Mouse (Mus musculus) ES-E14 (cell line): ENCODE measurements at regions not wholly inside any gene's neighbourhood (a gene's known extent, or its start where the extent isn't known, plus 50 kb on each side); places are given as distances from the start of the nearest gene placed in this dataset.

ENCODE experiments used
- DNase-seq: peaks from one replicate; pipeline ENCODE4 v3.0.0-alpha.2; 2013; ENCODE audit warnings: low read depth, low spot score
- H3K27ac ChIP-seq: 2 replicates; pipeline ENCODE4 v1.5.1; 2012; ENCODE audit warnings: low read depth, mild to moderate bottlenecking, low read length, moderate library complexity, mixed read lengths; ENCODE audit not compliant: poor library complexity, insufficient read depth, severe bottlenecking
- H3K36me3 ChIP-seq: 2 replicates; pipeline ENCODE4 v1.6.1; 2012; ENCODE audit warnings: mild to moderate bottlenecking, low read length, moderate library complexity, mixed read lengths; ENCODE audit not compliant: control insufficient read depth, poor library complexity, insufficient read depth, severe bottlenecking
- H3K4me1 ChIP-seq, 2 experiments: fragments of 150-350 bp in 1 of 2; sonication (generic) in 1 of 2; 2 replicates each; pipeline ENCODE4 v1.6.1; 2012; ENCODE audit warnings: low read length in 2 of 2, mild to moderate bottlenecking in 1 of 2, mixed read lengths in 1 of 2; ENCODE audit not compliant: control insufficient read depth in 2 of 2, insufficient read depth in 2 of 2, poor library complexity in 1 of 2
- H3K4me3 ChIP-seq, 2 experiments: fragments of 150-350 bp in 1 of 2; sonication (generic) in 1 of 2; 2 replicates each; pipeline ENCODE4 v1.5.1; 2012; ENCODE audit warnings: low read length in 2 of 2, low read depth in 1 of 2, mild to moderate bottlenecking in 1 of 2, mixed read lengths in 1 of 2; ENCODE audit not compliant: insufficient read depth in 1 of 2, poor library complexity in 1 of 2, severe bottlenecking in 1 of 2
- H3K9ac ChIP-seq: 2 replicates; pipeline ENCODE4 v1.6.1; 2012; ENCODE audit warnings: low read depth, mild to moderate bottlenecking, low read length, mixed read lengths; ENCODE audit not compliant: poor library complexity, insufficient read depth, severe bottlenecking
- H3K9me3 ChIP-seq: fragments of 150-350 bp; sonication (generic); 2 replicates; pipeline ENCODE4 v1.6.1; 2012; ENCODE audit warnings: low read depth, mild to moderate bottlenecking, low read length; ENCODE audit not compliant: control insufficient read depth, insufficient read depth
- CHD2 ChIP-seq: IDR thresholded peaks from 2 replicates; pipeline ENCODE4 v1.6.1; 2014; ENCODE audit warnings: mild to moderate bottlenecking, low read depth, low read length, inconsistent platforms
- HCFC1 ChIP-seq: IDR thresholded peaks from 2 replicates; pipeline ENCODE4 v1.6.1; 2012; ENCODE audit warnings: low read length, inconsistent platforms, borderline replicate concordance; ENCODE audit not compliant: insufficient read depth
- MAFK ChIP-seq: IDR thresholded peaks from 2 replicates; pipeline ENCODE4 v1.6.1; 2014; ENCODE audit warnings: mild to moderate bottlenecking, low read depth, low read length, inconsistent platforms; ENCODE audit not compliant: insufficient read depth
- ZC3H11A ChIP-seq: IDR thresholded peaks from 2 replicates; pipeline ENCODE4 v1.6.1; 2012; ENCODE audit warnings: low read depth, mild to moderate bottlenecking, inconsistent platforms, low read length, borderline replicate concordance
- ZNF384 ChIP-seq: IDR thresholded peaks from 2 replicates; pipeline ENCODE4 v1.6.1; 2012; ENCODE audit warnings: low read depth, low read length, inconsistent platforms
- in situ Hi-C, 2 experiments: fragments of 600-800 bp; cut with MboI; formaldehyde crosslinking; loops; one replicate each; pipeline ENCODE4 v1.15.1; 2025; ENCODE audit warnings: low sequenced_read_pairs in 2 of 2, inconsistent platforms in 1 of 2; ENCODE audit not compliant: unreplicated experiment in 2 of 2

GRCm38 (mm10) chr4:89000200-89000599 is 120.2 kb upstream of the Ifne start:
- in situ Hi-C loops = no loop called here
- no peaks in the 10 kb centered on the region for H3K9me3 ChIP-seq
- no peak overlapping the region for H3K27ac ChIP-seq
- no peak overlapping the region for H3K4me3 ChIP-seq
- no peaks in the 10 kb centered on the region for H3K36me3 ChIP-seq
- no peak overlapping the region for H3K9ac ChIP-seq
- no peak for DNase-seq
- TF ChIP-seq HCFC1 (no peak), MAFK (no peak), ZC3H11A (no peak), CHD2 (no peak), ZNF384 (no peak)
- H3K4me1 ChIP-seq = no peaks in the 10 kb centered on the region

GRCm38 (mm10) chr4:88998286-88998685 is 118.3 kb upstream of the Ifne start:
- DNase-seq = no peak

DNA sequence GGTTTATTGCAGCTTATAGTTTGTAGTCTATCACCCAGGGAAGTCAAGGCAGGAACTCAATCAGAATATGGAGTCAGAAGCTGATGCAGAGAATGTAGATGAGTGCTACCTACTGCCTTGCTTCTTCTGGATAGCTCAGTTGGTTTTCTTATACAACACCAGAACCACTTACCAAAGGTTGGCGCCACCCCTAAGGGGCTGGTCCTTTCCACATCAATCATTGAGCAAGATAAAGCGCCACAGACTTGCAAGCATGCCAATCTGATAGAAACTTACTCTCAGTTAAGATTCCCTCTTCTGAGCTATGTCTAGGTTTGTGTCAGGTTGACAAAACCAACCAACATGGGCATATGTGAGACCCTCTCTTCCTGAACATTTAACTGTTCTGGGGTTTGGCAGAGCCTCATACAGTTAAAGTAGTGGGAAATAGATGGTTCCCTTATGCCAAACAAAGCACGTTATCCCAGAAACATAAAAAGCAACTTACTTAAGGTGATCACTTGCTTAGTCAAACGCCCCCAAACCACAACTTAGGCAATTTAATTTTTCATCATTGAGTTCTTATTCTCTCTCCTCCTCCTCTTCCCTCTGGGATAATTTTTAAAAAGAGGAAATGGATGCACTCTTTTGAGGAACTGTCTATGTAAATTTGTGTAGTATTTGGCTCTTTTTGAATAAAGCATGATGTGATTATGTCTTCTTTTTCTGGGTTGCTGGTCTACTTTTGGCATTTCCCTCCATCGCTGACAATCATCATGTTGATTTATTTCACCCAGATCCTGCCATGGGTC is 115.3 kb upstream of the Ifne start:
- Histone ChIP-seq H3K9me3 (no peaks in the 10 kb centered on the region), H3K36me3 (no peaks in the 10 kb centered on the region), H3K9ac (no peak overlapping the region), H3K27ac (no peak overlapping the region), H3K4me1 (no peaks in the 10 kb centered on the region), H3K4me3 (no peak overlapping the region)
- TF ChIP-seq HCFC1 = no peak
- TF ChIP-seq ZC3H11A = no peak
- TF ChIP-seq ZNF384 = no peak
- no peak for TF ChIP-seq CHD2
- TF ChIP-seq MAFK = no peak
- in situ Hi-C loops = no loop called here
- no peak for DNase-seq

More at GRCm38 (mm10) chr4:88998286-88998685, 118.3 kb upstream of the Ifne start:
- no peak overlapping the region for H3K9ac ChIP-seq
- in situ Hi-C loops = no loop called here
- H3K9me3 ChIP-seq = no peaks in the 10 kb centered on the region
- H3K27ac ChIP-seq = no peak overlapping the region
- H3K36me3 ChIP-seq = no peaks in the 10 kb centered on the region
- H3K4me3 ChIP-seq = no peak overlapping the region
- H3K4me1 ChIP-seq = no peaks in the 10 kb centered on the region
- no peak for TF ChIP-seq ZNF384
- no peak for TF ChIP-seq ZC3H11A
- no peak for TF ChIP-seq HCFC1
- no peak for TF ChIP-seq MAFK

DNA sequence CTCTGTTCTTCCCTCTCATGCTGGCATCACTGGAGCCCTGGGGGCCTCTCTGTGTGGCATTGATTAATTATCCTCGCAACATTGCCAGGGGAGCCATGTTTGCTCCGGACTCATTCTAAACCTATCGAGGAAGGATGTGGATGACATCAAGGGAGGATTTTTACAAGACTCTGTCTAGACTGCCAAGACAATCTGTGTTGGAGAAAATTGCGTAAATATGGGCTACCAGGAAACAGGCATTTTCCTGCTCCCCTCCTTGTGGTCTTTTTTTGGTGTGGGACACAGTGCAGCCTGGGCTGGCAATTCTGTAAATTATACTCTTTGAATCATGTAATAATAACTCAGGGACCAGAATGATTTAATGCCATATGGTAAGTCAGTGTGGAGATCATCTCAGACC is 114.5 kb upstream of the Ifne start:
- H3K36me3 ChIP-seq = no peaks in the 10 kb centered on the region
- in situ Hi-C loops = no loop called here
- no peak for TF ChIP-seq ZNF384
- no peak for TF ChIP-seq CHD2
- TF ChIP-seq HCFC1 = no peak
- TF ChIP-seq MAFK = no peak
- no peak for TF ChIP-seq ZC3H11A
- H3K9me3 ChIP-seq = no peaks in the 10 kb centered on the region
- DNase-seq = no peak
- no peak overlapping the region for H3K27ac ChIP-seq
- H3K9ac ChIP-seq = no peak overlapping the region
- H3K4me1 ChIP-seq = no peaks in the 10 kb centered on the region
- H3K4me3 ChIP-seq = no peak overlapping the region

DNA sequence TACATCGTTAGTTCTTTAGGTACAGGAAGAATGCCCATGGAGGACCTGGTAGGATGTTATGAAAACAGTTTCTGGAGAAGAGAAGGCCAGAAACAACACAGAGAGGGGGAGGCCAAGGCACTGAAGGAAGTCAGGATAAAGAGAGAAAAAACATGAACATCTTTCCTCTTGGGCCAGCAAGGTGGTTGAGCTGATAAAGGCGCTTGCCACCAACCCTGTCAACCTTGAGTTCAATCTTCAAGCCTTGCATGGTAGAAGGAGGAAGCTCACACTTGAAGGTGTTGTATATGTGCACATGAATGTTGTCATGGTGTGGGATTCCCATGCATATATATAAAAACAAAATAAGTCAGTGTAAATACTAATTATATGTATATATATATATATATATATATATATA is 112.5 kb upstream of the Ifne start:
- no peak overlapping the region for H3K27ac ChIP-seq
- H3K36me3 ChIP-seq = no peaks in the 10 kb centered on the region
- no peak for TF ChIP-seq CHD2
- no peak for TF ChIP-seq ZNF384
- no peak for TF ChIP-seq MAFK
- H3K4me3 ChIP-seq = no peak overlapping the region
- no peaks in the 10 kb centered on the region for H3K4me1 ChIP-seq
- in situ Hi-C loops = no loop called here
- no peaks in the 10 kb centered on the region for H3K9me3 ChIP-seq
- no peak overlapping the region for H3K9ac ChIP-seq
- DNase-seq = no peak
